In the genomic region with DNA sequence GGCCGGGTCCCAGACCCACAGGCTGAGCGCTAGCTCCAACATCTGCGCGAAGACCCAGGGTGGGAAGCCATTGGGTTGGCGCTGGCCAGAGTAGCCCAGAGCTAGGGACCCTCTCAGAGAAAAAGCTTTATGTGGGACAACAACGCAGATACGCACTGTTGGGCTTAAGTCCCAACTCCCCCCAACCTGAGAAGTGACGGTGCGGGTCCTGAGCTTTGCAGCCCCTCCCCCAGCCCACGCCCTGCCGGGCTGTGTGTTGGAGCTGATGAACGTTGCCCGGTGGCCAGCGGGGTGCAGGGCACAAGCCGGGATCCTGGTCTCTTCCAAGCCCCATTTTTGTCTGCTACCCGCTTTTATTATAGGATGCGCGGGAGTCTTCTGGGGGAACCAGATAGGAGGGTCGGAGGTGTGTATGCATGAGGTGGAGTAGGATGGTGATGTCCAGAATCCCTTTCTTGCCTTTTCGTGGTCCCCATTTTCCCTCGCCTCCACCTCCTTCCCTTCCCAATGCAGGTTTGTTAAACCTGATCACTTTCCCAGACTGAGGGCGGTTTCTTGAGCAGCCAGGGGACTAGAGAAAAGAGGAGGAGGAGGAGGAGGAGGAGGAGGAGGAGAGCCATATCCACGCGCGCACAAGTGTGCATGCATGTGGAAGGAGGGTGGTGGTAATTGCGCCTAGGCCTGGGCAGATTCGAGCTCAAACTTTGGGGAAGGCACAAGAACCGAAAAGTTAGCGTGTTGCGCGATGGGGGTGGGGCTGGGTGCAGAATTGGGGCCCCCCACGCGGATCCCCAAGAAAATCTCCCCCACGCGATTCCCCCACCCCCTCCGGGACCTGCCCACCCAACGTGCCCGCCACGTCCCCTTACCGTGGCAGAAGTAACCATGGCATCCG, we compare ENCODE assay signal across 9 mouse cellular contexts. TPM values are rescaled to one million over a fixed set of nuclear protein-coding genes. Genes with fewer than 3 reads are reported as not detected.
DNase-seq lines count a peak whose midpoint lies in the region; ATAC-seq lines count a peak whose summit lies in the region.
"Had no signal": no experiment of that assay in that cellular context is flagged by ENCODE, and none has a peak within 500 bp of the region (broad histone marks: within the 10 kb centered on the region; RNA-seq: fewer than 3 reads in every experiment).

No protein-coding gene starts in this region.

- H3K27ac ChIP-seq in embryonic facial prominence, embryonic 11.5 days (replicated peaks; ENCODE audit: low read depth, low read length), result peak overlapping the region; percentile 36; the same call in 1 of the 2 replicates
- H3K27ac ChIP-seq in hindbrain, embryonic 16.5 days (ENCODE audit: low read depth, low read length), result no peak overlapping the region
- H3K27ac ChIP-seq in midbrain, embryonic 13.5 days, result no peak overlapping the region

- H3K4me3 ChIP-seq in embryonic facial prominence, embryonic 11.5 days (ENCODE audit: low read depth, low read length), result peak overlapping the region; percentile 61
- peak overlapping the region; percentile 37 for H3K4me3 ChIP-seq in hindbrain, embryonic 16.5 days (ENCODE audit: low read length)
- H3K4me3 ChIP-seq in midbrain, embryonic 13.5 days (replicated peaks), result peak overlapping the region; percentile 39

- no peak for ATAC-seq in embryonic facial prominence, embryonic 11.5 days (replicated peaks; ENCODE audit: insufficient number of reproducible peaks, low FRiP score, low TSS enrichment, low read depth)
- ATAC-seq in hindbrain, embryonic 16.5 days, result peak; percentile 29; the same call in 1 of the 2 replicates
- ATAC-seq in midbrain, embryonic 13.5 days, result peak; percentile 43

- DNase-seq in layer of hippocampus, adult 11-12 months (ENCODE audit: low spot score), result peak; percentile 17
- DNase-seq in layer of hippocampus, postnatal 10 days (ENCODE audit: low spot score in 2 of 2), result no peak
- peak; percentile 60 for DNase-seq in embryonic facial prominence, embryonic 11.5 days (ENCODE audit: low spot score)
- no peak for DNase-seq in yolk sac, embryonic 10.5 days (ENCODE audit: low spot score)
- no peak for DNase-seq in adipocyte (ENCODE audit: low spot score)
- DNase-seq in adrenal gland, postnatal 25 days, result no peak

- no peaks in the 10 kb centered on the region for H3K4me1 ChIP-seq in embryonic facial prominence, embryonic 11.5 days (ENCODE audit: control insufficient read depth, insufficient read depth, low read length)
- peaks cover 33% of the 10 kb centered on the region for H3K4me1 ChIP-seq in hindbrain, embryonic 16.5 days (ENCODE audit: control insufficient read depth, insufficient read depth, low read depth, low read length)
- peaks cover 52% of the 10 kb centered on the region for H3K4me1 ChIP-seq in midbrain, embryonic 13.5 days (replicated peaks)

- H3K9me3 ChIP-seq in embryonic facial prominence, embryonic 11.5 days (replicated peaks; ENCODE audit: control insufficient read depth, low read length), result no peaks in the 10 kb centered on the region
- no peaks in the 10 kb centered on the region for H3K9me3 ChIP-seq in hindbrain, embryonic 16.5 days (ENCODE audit: control insufficient read depth, low read length)
- no peaks in the 10 kb centered on the region for H3K9me3 ChIP-seq in midbrain, embryonic 13.5 days

- no peaks in the 10 kb centered on the region for H3K27me3 ChIP-seq in embryonic facial prominence, embryonic 11.5 days (ENCODE audit: control insufficient read depth, insufficient read depth, low read length)
- peaks cover 34% of the 10 kb centered on the region for H3K27me3 ChIP-seq in hindbrain, embryonic 16.5 days (replicated peaks; ENCODE audit: control insufficient read depth, insufficient read depth, low read length)
- H3K27me3 ChIP-seq in midbrain, embryonic 13.5 days, result peaks cover 79% of the 10 kb centered on the region

- H3K36me3 ChIP-seq in embryonic facial prominence, embryonic 11.5 days (replicated peaks; ENCODE audit: control insufficient read depth, insufficient read depth, low read depth, low read length), result no peaks in the 10 kb centered on the region
- no peaks in the 10 kb centered on the region for H3K36me3 ChIP-seq in hindbrain, embryonic 16.5 days (ENCODE audit: control insufficient read depth, insufficient read depth, low read length)
- no peaks in the 10 kb centered on the region for H3K36me3 ChIP-seq in midbrain, embryonic 13.5 days

- WGBS in embryonic facial prominence, embryonic 11.5 days, result under 1% methylated on average over 41 of the region's 41 CpGs
- WGBS in hindbrain, embryonic 16.5 days, result under 1% methylated on average over 41 of the region's 41 CpGs
- WGBS in midbrain, embryonic 13.5 days, result under 1% methylated on average over 38 of the region's 41 CpGs

- peak overlapping the region; percentile 89 for H3K4me2 ChIP-seq in embryonic facial prominence, embryonic 11.5 days (ENCODE audit: low read depth, low read length)
- H3K4me2 ChIP-seq in hindbrain, embryonic 16.5 days (ENCODE audit: low read length), result peak overlapping the region; percentile 56
- H3K4me2 ChIP-seq in midbrain, embryonic 13.5 days (replicated peaks), result peak overlapping the region; percentile 69

- H3K9ac ChIP-seq in embryonic facial prominence, embryonic 11.5 days (replicated peaks; ENCODE audit: low read length), result peak overlapping the region; percentile 63
- H3K9ac ChIP-seq in hindbrain, embryonic 16.5 days (ENCODE audit: low read depth, low read length), result peak overlapping the region; percentile 35; the same call in 1 of the 2 replicates
- H3K9ac ChIP-seq in midbrain, embryonic 13.5 days (replicated peaks), result peak overlapping the region; percentile 41; the same call in 1 of the 2 replicates

RNA-seq across cellular contexts. Expression of a gene that starts 2.6 kb away (rescaled TPM):
- total RNA-seq in layer of hippocampus, postnatal 10 days (2021), result 10 to 100 TPM in 1 of 2 experiments, 1 to 10 TPM in 1; 8.6 to 11.5 TPM
- 26.7 and 28.0 TPM in 2 replicates for polyA plus RNA-seq in embryonic facial prominence, embryonic 11.5 days (2014; fragmentation: Nextera tagmentation; extraction: Ambion mirVana)
- 5.2 and 5.5 TPM in 2 replicates for polyA plus RNA-seq in hindbrain, embryonic 16.5 days (2015; fragmentation: Nextera tagmentation; extraction: Ambion mirVana)
- 1.0 and 1.5 TPM in 2 replicates for polyA plus RNA-seq in midbrain, embryonic 13.5 days (2015; fragmentation: Nextera tagmentation; extraction: Ambion mirVana)
- 1.4 and 2.6 TPM in 2 replicates for total RNA-seq in adrenal gland, postnatal 25 days (2021)
- total RNA-seq: MEL had no signal

Comparison
In these comparisons a context has a peak if more than half of its experiments do, and no peak if none do; other contexts are left out.
1. DNase-seq: peak in layer of hippocampus, adult 11-12 months (single experiment) and embryonic facial prominence, embryonic 11.5 days (single experiment); none in layer of hippocampus, postnatal 10 days (0 of 2), yolk sac, embryonic 10.5 days (single experiment), adipocyte (single experiment) and adrenal gland, postnatal 25 days (single experiment).
2. Peak in every context shown above with its lines, with median percentiles within 50 percentile points of each other: H3K4me2 ChIP-seq, H3K4me3 ChIP-seq and H3K9ac ChIP-seq.